Mouse (Mus musculus) subcutaneous adipose tissue, adult 2 months (tissue): Measurements from ENCODE around the gene Fam186a. TPM values are rescaled to one million over a fixed set of nuclear protein-coding genes. Genes with fewer than 3 reads are reported as not detected.

Source experiments
- polyA plus RNA-seq: library from polyadenylated mRNA; depleted of rRNA; stranded (reverse); fragments of >200 nt; gene quantifications from 2 replicates; pipeline ENCODE4 v1.2.3, GENCODE M21; 2012; ENCODE audit warnings: low replicate concordance; rRNA removed

Gene Fam186a
- polyA plus RNA-seq: 0.13 and 0.34 TPM in 2 replicates

DNA sequence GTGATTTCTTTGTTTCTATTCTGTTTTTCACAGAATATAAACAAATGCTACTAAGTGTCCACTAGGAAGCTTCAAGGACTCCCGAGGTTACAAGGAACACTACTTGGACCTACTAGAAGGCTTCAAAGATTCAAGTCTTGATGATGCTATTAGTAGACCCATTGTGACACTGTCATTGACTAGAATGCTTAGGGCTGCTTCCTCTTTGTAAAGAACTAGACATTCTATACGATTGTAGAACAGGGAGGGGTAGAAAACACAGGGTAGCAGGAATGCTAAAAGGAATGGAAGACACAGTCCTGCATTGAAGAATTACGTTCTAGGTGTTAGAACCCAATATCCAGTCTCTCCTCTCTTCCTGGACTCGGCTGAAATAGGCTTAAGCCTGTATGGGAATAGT lies at the start of gene Fam186a:
Gene Fam186a (minus strand): TSS at position 101 of the 400 bp plus-strand sequence.

DNA sequence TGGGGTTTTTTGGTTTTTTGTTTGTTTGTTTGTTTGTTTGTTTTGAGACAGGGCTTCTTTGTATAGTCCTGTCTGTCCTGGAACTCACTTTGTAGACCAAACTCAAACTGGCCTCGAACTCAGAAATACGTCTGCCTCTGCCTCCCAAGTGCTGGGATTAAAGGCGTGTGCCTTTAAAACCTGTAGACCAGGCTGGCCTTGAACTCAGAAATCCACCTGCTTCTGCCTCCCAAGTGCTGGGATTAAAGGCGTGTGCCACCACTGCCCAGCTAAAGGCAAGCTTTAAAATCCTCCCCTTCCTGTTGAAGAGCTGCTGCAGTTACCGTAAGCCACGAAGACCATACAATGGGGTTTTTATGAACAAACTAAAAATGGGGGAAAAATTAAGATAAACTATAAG lies 2.9 kb upstream of the Fam186a start, which contains the start of gene Larp4:
Gene Larp4 (plus strand): TSS at position 301 of the 400 bp plus-strand sequence.

DNA sequence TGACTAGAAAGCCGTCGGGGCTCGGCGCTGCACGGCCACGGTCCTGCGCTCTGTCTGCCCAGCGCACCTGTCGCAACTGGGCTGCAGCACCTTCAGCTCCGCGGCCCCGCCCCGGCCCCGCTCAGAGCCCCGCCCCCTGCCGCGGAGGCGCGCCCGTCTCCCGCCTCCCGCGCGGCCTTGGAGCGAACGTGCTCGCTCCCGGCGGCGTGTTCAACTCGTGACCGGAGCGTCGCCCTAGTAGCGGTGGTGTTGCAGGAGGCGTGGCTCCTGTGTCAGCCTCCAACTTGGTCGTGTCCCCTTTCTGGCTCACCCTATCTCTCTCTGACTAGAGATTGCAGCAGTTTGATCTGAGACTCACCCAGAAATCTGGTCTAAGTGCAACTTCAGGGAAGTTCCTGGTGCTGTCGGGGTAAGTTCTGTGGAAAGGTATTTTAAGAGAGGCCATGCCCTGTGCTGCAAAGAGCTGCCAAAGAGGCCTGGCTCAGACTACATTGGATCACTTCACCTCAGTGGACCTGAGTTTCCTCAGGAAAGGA lies 91.5 kb downstream of the Fam186a start, which contains the start of gene Lima1:
Gene Lima1 (minus strand): TSS at position 123 of the 536 bp plus-strand sequence.

Other genes starting within 250 kb of the Fam186a start
- 767 and 1,246 TPM in 2 replicates for gene Gpd1, start 249.5 kb downstream of the Fam186a start, polyA plus RNA-seq
- gene Cox14, start 241.4 kb downstream of the Fam186a start, polyA plus RNA-seq: 201 and 238 TPM in 2 replicates
- gene Cers5, start 194.2 kb downstream of the Fam186a start, polyA plus RNA-seq: 50.3 and 52.2 TPM in 2 replicates
- gene Lima1, start 91.6 kb downstream of the Fam186a start, polyA plus RNA-seq: 28.0 and 54.6 TPM in 2 replicates
- gene Larp4, start 3.0 kb upstream of the Fam186a start, polyA plus RNA-seq: 49.6 and 64.4 TPM in 2 replicates
- gene Dip2b, start 71.6 kb upstream of the Fam186a start, polyA plus RNA-seq: 9.6 and 12.4 TPM in 2 replicates